Mouse (Mus musculus) intestine, postnatal 0 days (tissue): ENCODE measurements around the gene Zfp668. TPM values are rescaled to one million over a fixed set of nuclear protein-coding genes. Genes with fewer than 3 reads are reported as not detected.
A peak's percentile ranks its signal among the peaks of the same experiment; 100 is the strongest.

Experiments
- ATAC-seq: fragments of 200-750 bp; cut with Nextera tagmentation; 2 replicates; pipeline ENCODE4 v1.8.0; 2017; ENCODE audit warnings: mild to moderate bottlenecking, moderate TSS enrichment, moderate library complexity
- H3K27ac ChIP-seq: fragments of 300-500 bp; sonication (generic); 2 replicates; pipeline ENCODE4 v1.5.1; 2014; ENCODE audit warnings: mild to moderate bottlenecking, low read depth, low read length, moderate library complexity
- H3K27me3 ChIP-seq: fragments of 300-500 bp; sonication (generic); replicated peaks from 2 replicates; pipeline ENCODE4 v1.6.1; 2014; ENCODE audit warnings: low read length, mixed read lengths; ENCODE audit not compliant: control insufficient read depth, insufficient read depth
- H3K36me3 ChIP-seq: fragments of 300-500 bp; sonication (generic); 2 replicates; pipeline ENCODE4 v1.6.1; 2014; ENCODE audit warnings: mild to moderate bottlenecking, moderate library complexity; ENCODE audit not compliant: control insufficient read depth, insufficient read depth
- H3K4me1 ChIP-seq: fragments of 300-500 bp; sonication (generic); replicated peaks from 2 replicates; pipeline ENCODE4 v1.6.1; 2014; ENCODE audit warnings: antibody characterized with exemption, low read length, mixed read lengths; ENCODE audit not compliant: control insufficient read depth, insufficient read depth
- H3K4me2 ChIP-seq: fragments of 300-500 bp; sonication (generic); replicated peaks from 2 replicates; pipeline ENCODE4 v1.6.1; 2014; ENCODE audit warnings: low read depth, mild to moderate bottlenecking, moderate library complexity
- H3K4me3 ChIP-seq: fragments of 300-500 bp; sonication (generic); 2 replicates; pipeline ENCODE4 v1.5.1; 2014; ENCODE audit warnings: low read depth, low read length
- H3K9ac ChIP-seq: fragments of 300-500 bp; sonication (generic); 2 replicates; pipeline ENCODE4 v1.6.1; 2014; ENCODE audit warnings: mild to moderate bottlenecking, low read depth, low read length
- H3K9me3 ChIP-seq: fragments of 300-500 bp; sonication (generic); 2 replicates; pipeline ENCODE4 v1.6.1; 2016; ENCODE audit warnings: mixed run types; ENCODE audit not compliant: control insufficient read depth
- CTCF ChIP-seq: sonication (generic); IDR thresholded peaks from 2 replicates; pipeline ENCODE4 v1.5.1; 2016; ENCODE audit warnings: low read depth, mild to moderate bottlenecking, control low read depth, antibody characterized with exemption, moderate library complexity
- WGBS: fragments of 180-500 bp; shearing (Covaris S2); extraction: QIAGEN DNeasy Blood & Tissue Kit; methylation state at CpG from one replicate; pipeline ENCODE4 v1.1.7; 2014; 5-methylcytosine and 5-hydroxymethylcytosine counted together
- polyA plus RNA-seq: library from polyadenylated mRNA; unstranded; fragments of >200 nt; fragmentation: Nextera tagmentation; extraction: Ambion mirVana; gene quantifications from 2 replicates; pipeline ENCODE4 v1.2.1, GENCODE M21; 2015

Zfp668 gene
- polyA plus RNA-seq, 1 experiment from 2014 or later: 5.4 TPM

DNA sequence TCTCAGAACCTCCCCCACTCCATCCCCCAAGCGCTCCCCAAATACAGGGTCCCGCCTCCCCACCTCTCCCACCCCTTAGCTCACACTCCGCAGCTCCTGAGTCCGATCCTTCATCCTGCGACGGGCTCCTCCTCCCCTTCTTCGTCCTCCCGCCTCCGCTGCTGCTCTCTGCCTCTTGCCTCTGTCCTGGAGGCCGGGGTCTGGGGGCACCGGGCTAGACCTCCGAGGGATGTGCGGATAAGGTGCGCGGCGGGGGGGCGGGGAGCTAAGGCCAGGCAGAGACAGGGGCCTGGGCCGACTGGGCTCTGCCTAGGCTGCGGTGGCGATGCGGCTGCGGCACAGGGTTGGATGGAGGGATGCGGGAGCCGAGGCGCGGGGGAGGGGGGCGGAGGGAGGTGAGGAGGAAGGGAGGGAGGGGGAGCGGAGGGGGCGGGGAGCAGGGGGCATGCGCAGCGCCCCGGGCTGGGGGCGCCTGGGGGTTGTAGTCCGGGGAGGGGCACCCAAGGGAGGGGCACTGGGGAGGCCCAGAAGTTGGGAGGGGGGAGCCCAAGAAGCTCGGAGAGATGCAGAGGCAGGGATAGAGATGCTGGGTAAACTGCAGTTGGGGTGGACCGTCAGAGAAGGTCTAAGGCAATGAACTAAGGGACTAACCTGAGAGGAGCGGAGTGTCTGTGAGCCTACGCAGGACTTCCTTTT, 52.3 kb downstream of the Zfp668 start, which contains the start of the genes Stx4a and Stx1b:
TSS of gene Stx4a (plus strand) at position 119 of the 696 bp plus-strand sequence.
TSS of gene Stx1b (minus strand) at position 374 of the 696 bp plus-strand sequence.
- Histone ChIP-seq H3K36me3 (no peaks in the 10 kb centered on the region), H3K4me1 (no peaks in the 10 kb centered on the region), H3K9me3 (no peaks in the 10 kb centered on the region), H3K9ac (no peak within 1 kb of the TSS; the same call in 1 of the 2 replicates), H3K4me3 (peak within 1 kb of the TSS; percentile 37), H3K4me2 (peak within 1 kb of the TSS; percentile 61), H3K27ac (peak within 1 kb of the TSS; percentile 41; the same call in 1 of the 2 replicates), H3K27me3 (no peaks in the 10 kb centered on the region)
- TF ChIP-seq CTCF: no peak
- peak; percentile 44; the same call in 1 of the 2 replicates for ATAC-seq
- 7% methylated on average over 34 of the region's 38 CpGs for WGBS

DNA sequence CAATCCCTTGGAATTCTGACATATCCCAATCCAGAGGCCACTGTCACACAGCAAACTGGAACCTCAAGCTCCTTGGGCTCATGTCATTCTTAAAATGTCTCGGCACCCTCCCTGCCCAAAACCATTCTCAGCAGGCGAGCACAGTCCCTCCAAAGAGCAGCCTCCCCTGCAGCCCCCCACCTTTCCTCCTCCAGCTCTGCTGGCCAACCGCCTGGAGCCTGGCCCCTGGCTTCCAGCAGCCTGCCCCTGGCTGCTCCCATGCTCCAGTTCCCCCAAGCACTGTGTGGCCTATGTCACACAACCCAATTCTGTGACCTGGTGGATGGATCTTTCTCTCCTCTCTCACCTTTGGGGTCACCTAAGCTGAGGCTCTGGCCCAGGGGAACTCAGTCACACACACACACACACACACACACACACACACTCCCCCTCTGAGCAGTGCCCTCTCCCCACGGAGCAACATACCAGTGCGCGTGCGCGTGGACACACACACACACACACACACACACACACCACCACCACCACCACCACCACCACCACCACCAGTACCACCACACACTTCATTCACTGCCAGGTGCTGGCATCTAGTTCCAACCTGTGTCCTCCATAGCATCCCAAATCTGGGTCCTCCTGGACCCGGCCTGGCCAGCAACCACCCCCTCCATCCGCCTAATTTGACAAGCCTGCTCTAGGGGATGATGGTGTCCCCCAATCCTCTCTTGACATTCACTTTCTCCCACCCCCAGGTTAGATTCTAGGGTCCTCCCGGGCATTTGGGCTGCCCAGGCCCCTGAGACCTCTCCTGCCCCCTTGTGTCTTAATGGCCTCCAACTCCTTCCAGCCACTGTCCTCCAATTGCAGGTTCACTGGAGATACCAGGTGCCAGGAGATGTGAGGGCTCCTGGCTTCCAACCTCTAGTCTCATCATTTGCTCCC, 53.1 kb downstream of the Zfp668 start:
- 71% methylated on average over 11 of the region's 11 CpGs for WGBS
- Histone ChIP-seq H3K9me3 (no peaks in the 10 kb centered on the region), H3K27me3 (no peaks in the 10 kb centered on the region), H3K27ac (no peak overlapping the region), H3K4me2 (peak overlapping the region; percentile 61), H3K9ac (no peak overlapping the region), H3K4me1 (no peaks in the 10 kb centered on the region), H3K4me3 (peak overlapping the region; percentile 37), H3K36me3 (no peaks in the 10 kb centered on the region)
- no peak for ATAC-seq
- TF ChIP-seq CTCF: peak; percentile 49

DNA sequence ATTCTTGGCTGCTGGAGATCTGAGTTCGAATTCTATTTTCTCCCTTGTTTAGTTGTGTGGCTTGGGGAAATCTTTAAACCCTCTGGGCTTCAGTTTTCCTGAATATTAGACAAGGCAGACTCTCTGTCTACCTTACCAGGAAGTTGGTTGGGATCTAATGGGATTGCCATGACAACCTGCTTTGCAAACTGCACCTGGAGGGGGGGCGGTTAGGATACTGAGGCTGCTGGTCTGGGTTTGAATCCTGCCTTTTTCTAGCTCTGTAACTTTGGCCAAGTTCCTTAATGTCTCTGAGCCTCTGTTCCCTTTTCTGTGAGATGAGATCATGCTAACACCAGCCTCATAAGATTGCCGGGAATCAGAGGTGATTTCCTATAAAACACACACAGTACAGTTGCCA, 54.1 kb downstream of the Zfp668 start:
- Histone ChIP-seq H3K27me3 (no peaks in the 10 kb centered on the region), H3K4me1 (no peaks in the 10 kb centered on the region), H3K4me3 (no peak overlapping the region), H3K4me2 (no peak overlapping the region), H3K9ac (no peak overlapping the region), H3K9me3 (no peaks in the 10 kb centered on the region), H3K27ac (no peak overlapping the region), H3K36me3 (no peaks in the 10 kb centered on the region)
- WGBS: 80% methylated on average over 3 of the region's 3 CpGs
- no peak for ATAC-seq
- TF ChIP-seq CTCF: no peak

DNA sequence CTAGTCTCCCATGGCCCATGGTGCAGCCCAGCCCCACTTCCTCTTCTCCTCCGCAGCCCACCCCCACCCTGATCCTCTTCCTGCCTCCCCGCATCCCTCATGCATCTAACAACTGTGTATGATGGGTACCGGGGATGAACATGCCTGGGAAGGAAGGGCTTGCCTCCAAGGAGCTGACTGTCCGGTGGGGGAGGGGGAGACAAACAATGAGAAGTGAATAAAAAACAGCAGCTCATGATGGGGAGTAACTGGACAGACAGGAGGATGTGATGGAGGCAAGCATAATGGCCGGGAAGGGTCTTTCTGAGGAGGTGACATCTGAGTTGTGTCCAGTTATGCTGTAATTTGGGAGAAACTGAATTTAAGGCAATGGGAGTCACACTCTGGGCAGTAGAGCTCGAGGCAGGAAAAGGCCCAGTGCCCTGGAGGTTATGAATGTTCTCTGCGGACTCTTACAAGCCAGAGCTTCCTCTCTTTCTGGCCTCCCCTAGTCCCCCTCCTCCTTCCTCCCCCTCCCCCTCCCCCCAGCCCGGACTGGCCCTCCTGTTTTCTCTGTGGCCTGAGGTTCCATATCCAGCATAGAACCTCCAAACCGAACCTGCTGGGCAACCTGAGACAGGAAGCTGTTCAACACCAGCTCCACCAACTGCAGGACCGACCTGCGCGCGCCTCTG, 55.7 kb downstream of the Zfp668 start:
- Histone ChIP-seq H3K4me2 (no peak overlapping the region), H3K4me1 (no peaks in the 10 kb centered on the region), H3K9me3 (no peaks in the 10 kb centered on the region), H3K9ac (no peak overlapping the region), H3K27ac (no peak overlapping the region), H3K4me3 (no peak overlapping the region), H3K36me3 (no peaks in the 10 kb centered on the region), H3K27me3 (no peaks in the 10 kb centered on the region)
- ATAC-seq: no peak
- 62% methylated on average over 13 of the region's 13 CpGs for WGBS
- TF ChIP-seq CTCF: no peak

DNA sequence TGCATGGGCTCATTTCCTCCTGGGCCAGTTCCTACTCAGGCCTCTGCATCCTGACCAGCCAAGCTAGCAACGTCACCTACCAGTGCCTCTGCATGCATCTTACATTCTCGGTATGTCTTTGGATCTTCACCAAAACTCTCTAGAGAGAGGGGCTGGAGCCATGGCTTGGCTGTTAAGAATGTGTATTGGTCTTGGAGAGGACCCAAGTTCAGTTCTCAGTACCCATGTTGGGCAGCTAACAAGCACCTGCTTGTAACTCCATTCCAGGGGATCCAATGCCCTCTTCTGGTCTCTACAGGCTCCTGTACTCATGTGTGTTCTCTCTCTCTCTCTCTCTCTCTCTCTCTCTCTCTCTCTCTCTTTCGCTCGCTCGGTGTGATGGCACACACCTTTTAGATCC, 58.9 kb downstream of the Zfp668 start:
- Histone ChIP-seq H3K4me3 (no peak overlapping the region), H3K27ac (no peak overlapping the region), H3K4me1 (no peaks in the 10 kb centered on the region), H3K9ac (no peak overlapping the region), H3K4me2 (no peak overlapping the region), H3K36me3 (no peaks in the 10 kb centered on the region), H3K9me3 (no peaks in the 10 kb centered on the region), H3K27me3 (no peaks in the 10 kb centered on the region)
- TF ChIP-seq CTCF: no peak
- WGBS: 84% methylated on average over 5 of the region's 5 CpGs
- ATAC-seq: no peak

DNA sequence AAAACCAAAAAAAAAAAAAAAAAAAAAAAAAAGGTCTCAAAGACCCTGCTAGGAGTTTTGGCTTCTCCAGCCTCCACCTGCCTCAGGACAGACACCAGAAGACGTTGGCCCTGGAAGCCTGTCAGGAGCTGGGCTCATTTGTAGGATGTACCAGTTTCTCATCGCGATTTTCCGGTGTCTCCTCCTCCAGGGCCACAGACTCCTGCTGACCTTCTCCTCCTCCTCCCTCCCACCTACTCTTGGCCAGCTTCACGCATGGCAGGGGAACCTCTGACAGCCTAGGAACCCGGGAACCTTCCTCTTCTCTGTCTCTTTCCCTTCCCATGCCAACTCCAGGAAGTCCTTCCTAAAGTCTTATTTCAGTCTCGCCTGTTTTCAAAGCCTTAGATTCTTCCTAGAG, 59.6 kb downstream of the Zfp668 start:
- Histone ChIP-seq H3K9me3 (no peaks in the 10 kb centered on the region), H3K4me1 (no peaks in the 10 kb centered on the region), H3K36me3 (no peaks in the 10 kb centered on the region), H3K27me3 (no peaks in the 10 kb centered on the region), H3K4me2 (no peak overlapping the region), H3K4me3 (no peak overlapping the region), H3K27ac (no peak overlapping the region), H3K9ac (no peak overlapping the region)
- TF ChIP-seq CTCF: no peak
- WGBS: 76% methylated on average over 7 of the region's 7 CpGs
- ATAC-seq: no peak
